Mouse (Mus musculus): ENCODE results near the gene Mrpl2.

Gene Mrpl2

DNA sequence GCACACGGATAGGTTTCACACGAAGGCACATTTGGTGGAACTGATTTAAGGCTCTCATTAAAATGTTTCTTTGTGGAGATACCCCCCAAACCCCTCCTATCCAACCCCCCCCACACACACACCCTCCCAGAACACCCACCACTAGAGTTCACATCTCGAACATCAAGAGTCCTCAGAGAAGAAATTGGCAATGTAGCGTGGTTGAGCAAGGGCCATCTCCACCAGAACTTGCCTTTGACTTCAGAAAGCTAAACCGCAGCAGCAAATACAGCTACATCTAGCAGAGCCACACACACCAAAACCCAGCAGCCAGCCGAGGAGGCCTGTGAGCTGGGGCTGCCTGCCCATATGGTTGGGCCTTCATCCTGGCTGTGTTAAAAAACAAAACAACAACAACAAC, 18.6 kb upstream of the Mrpl2 start:
- no peak for DNase-seq (ENCODE audit: low spot score in 2 of 2)

DNA sequence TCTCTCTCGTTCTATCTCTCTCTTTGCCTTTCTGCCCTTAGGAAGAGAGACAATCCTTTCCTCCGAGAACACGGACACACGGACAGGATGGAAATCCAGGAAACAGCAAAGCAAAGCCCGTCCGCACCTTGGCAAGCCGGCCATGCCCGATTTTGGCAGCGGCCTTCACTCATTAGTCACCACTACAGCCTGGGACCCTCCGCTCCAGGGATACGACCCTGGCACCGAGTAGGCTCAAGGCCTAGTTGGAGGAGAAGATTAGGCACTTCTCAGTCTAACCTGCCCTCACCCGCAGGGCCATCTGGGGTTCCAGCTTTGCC, 17.6 kb upstream of the Mrpl2 start:
- no peak for DNase-seq (ENCODE audit: low spot score in 2 of 2)

DNA sequence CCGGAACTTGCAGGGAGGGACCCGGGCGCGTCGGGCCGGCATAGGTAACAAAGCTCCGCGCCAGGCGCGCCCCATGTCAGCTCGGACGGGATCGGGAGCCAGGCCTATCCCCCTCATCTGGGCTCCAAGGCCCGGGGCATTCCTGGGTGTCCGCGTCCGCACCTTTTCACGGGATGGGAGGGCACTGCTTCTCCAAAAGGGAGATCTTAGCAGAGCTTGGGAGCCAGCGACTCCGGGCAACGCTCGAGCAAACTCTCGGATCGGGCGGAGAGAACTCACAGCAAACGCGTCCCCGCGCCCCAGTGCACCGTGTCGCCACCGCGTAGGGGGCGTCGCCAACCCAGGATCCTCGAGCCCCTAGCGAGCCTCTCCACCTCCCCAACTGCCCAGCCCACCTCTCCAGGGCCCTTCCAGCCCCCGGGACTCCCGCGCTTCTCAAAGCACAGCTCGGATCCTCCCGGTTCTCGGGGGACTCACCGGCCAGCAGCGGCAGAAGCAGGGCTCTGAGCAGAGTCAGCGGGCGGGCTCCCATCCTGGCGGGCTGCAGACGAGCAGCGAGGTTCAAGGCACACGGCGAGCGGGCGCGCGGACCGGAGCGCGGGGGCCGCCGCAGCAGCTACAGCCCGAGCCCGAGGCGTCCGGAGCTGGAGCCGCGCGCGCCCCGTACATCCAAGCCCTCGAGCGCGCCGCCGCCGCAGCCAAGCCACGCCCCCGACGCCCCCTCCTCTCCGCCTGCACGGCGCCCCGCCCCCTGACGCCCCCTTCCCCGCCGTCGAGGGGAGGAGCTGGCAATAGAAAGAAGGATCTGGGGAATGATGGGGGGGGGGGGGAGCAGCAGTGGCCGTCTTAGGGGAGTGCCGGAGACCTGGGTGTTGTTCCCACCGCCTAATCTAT, 17.0 kb upstream of the Mrpl2 start, which contains the start of gene Ptk7:
Gene Ptk7, minus strand, starts transcription at position 714 of the 894 bp plus-strand sequence.
- DNase-seq (ENCODE audit: low spot score in 2 of 2), result no peak

DNA sequence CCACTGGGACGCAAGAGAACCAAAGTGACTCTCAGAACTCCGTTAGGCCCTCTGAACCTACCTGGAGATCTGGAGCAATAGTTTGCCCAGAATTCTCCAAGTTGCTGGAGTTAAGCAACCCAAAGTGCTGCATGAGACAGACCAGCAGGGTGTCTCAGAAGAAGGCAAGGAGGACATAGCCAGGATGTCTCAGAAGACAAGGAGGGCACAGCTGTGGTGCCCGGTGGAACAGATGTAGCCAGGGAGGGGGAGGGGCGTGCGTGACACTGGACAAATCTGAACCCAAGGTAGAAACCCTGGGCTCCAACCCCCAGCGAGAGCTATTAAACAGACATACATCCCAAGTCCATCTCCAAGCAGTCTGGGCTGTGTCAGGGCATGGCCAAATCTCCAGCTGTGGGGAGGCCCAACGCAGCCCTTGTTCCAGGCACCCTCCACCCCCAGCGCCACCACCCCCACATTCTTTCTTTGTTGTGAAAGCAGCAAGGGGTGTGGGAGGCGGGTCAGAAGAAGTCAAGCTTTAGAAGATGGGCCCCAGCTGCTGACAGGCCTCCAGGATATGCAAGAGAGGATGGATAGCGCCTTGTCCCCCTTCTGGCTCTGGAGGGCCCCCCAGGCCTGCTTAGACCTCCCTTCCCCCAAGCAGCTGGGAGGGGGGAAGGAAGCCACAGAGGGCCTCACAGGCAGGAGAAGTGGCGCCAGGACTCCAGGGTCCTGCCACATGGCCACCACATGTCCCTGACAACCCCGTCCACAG, 16.2 kb upstream of the Mrpl2 start:
- DNase-seq (ENCODE audit: low spot score in 2 of 2), result no peak

DNA sequence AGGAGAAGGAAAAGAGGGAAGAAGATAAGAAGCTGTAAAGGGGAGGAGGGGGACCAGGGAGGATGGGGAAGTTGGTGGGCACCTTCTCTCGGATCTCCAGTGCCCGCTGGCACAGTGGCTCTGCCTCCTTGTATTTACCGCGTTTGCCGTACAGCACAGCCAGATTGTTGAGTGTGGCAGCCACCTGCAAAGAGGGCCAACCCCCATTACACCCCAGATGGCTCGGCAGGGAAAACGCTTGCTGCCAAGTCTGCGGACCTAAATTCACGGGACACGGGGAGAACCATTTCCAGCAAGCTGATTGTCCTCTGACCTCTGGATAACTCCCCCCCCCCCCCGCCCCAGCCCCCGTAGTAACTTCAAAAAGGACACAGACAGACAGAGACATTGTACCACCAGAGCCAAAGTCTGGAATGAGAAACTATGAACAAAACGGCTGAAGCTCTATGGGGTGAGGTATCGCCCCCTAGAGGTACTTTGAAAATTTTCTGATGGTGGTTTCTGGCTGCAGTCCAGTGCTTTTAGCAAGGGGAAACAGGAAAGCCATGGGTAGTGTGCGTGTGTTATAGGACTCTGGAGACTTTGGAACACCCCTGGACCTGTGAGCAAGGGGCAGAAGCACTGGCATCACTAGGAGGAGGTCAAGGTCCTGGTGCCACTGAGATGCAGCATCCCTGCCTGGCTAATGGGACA, 9.1 kb upstream of the Mrpl2 start:
- DNase-seq (ENCODE audit: low spot score in 2 of 2), result peak in 1 of 2 experiments; percentile 83

DNA sequence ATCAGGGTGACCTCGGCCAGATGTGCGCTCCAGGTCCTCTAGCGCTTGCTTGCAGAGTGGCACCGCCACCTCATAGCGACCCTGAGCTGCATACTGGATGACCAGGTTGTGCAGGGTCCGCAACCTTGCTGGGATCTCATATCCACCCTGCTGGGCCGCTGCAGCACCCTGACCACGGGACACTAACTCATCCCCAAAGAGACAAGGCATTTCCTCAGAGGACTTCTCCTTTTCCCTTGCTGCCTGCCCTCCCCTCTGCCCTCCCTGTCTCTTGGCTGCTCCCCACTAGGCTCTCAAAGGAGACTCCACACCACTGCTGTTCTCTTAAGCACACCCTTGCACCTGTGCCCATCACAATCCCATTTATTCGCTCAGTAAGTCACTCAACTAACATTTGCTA, 6.1 kb upstream of the Mrpl2 start:
- no peak for DNase-seq (ENCODE audit: low spot score in 2 of 2)

DNA sequence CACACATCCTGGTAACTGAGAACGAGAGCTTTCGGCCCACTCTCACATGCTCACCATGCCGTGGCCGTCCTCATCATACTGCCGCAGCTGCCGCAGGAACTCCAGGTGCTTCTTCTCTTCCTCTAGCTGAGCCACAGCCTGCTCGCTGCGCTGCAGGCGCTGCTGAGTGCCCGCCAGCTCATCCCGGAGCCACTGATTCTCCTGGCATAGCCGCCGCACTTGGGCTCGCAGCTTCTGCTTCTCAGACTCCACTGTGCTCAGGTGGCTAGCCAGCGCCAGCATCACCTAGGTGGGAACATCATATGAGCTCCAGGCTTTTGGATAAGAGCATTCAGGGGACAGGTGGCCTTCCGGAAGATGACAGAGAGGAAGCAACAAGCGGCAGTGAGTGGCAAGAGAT, 4.0 kb upstream of the Mrpl2 start:
- no peak for DNase-seq (ENCODE audit: low spot score in 2 of 2)

DNA sequence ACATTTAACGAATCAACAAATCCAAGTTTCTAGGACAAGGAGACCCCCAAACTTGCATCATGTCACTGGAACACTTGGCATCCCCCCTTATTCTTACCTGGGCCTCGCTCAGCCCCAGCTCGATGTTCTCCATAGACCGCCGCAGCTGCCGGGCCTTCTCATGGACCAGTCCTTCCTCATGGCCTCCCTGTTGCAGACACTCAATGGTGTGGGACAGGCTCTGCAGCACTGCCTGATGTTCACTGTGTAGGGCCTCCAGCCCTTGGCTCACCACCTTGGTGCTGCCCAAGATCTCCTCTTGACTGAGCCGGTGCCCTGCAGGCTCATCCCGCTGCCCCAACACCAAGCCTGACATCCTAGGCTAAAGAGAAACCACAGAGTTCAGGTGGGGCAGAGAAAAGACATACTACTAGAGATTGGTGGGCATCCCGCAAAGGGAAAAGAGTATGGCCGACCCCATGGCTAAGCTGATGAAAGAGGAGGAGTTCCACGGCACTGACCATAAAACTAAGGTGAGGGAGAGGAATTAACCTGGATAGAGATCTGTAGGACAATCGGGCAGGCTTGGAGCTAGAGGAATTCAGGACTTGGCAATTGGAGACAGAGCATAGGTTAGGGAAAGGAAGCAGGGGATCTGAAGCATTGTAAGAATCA, 1.8 kb upstream of the Mrpl2 start:
- no peak for DNase-seq (ENCODE audit: low spot score in 2 of 2)

DNA sequence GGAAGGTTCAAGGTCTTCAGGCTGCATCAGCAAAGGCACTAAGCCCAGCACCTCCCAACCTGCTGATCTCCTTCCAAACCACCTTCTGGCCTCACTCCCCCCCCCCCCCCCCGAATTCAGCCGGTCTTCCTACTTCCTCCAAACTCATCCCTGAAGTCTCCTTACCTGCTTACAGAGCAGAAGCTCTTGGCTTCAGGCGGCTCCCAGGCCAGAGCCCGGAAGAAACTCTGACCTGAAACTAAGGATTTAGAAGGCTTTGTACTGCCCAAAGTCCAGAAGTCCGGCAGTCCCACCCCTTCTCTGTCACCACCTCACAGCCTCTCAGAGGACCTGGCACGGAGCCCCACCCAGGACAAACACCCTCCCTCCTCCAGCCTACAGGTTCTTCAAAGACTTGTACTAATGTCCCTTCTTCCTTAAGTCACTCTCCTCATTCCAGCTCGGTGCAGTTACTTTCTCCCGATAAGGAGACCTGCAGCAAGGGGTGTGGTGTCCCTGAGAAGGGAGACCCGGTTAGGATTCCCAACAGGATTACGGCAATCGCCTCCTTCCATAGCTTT, 1.0 kb upstream of the Mrpl2 start:
- DNase-seq (ENCODE audit: low spot score in 2 of 2), result no peak

DNA sequence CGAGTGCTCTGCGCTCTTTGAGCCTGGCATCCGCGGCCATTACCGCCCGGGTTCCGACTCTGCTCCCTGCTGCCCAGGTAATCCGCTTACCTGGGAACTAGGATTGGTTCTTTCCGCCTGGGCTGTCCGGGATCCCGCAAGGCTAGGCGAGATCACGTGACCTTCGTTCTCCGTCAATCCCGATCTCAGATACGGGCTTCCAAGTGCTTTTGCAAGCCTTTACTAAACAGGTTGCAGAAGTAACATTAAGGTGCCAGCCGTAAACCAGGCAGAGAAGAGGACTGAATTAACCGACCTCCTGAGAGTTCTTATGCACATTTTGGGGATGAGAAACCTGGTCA, 263 bp downstream of the Mrpl2 start:
- DNase-seq (ENCODE audit: low spot score in 2 of 2), result no peak

DNA sequence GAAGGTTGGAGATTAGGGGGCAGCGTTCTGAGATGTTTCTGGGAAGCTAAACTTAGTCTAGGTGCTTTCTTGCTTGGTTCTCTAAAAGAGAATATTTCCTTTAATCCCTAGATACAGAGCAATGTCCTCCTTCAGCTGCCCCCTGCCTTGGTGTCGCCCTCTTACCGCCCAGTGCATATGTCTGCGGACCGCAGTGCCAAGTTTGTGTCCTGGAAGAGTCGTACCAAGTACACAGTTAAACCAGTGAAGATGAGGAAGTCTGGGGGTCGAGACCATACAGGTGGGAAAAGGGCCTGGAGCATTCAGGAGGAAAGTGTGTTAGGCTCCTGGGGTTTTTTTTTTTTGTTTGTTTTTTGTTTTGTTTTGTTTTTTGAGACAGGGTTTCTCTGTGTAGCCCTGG, 1.2 kb downstream of the Mrpl2 start:
- DNase-seq (ENCODE audit: low spot score in 2 of 2), result no peak

DNA sequence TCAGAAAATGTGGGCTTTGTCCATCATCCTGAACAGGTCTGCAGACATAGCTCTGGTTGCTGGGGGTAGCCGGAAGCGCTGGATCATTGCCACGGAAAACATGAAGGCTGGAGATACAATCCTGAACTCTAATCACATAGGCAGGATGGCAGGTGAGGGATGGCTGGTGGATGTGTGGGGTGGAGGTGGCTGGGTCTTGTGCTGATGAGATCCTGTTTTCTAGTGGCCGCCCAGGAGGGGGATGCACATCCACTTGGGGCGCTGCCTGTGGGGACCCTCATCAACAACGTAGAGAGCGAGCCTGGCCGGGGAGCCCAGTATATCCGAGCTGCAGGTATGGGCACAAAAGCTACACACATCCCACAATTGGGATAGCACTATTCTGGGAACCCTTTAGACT, 2.4 kb downstream of the Mrpl2 start:
- DNase-seq (ENCODE audit: low spot score in 2 of 2), result no peak

DNA sequence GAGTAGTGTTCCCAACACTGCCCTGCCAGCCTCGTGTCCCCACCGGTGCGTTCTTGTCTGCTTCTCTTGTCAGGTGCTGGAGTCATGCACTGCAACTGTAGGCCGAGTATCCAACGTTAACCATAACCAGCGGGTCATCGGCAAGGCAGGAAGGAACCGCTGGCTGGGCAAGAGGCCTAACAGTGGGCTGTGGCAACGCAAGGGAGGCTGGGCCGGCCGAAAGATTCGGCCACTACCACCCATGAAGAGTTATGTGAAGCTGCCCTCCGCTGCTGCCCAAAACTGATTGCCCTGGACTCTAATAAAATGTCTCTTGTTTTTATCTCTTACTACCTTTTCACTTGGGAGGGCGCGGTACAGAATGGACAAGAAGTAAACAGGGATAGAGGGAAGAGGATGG, 3.8 kb downstream of the Mrpl2 start:
- DNase-seq (ENCODE audit: low spot score in 2 of 2), result no peak

DNA sequence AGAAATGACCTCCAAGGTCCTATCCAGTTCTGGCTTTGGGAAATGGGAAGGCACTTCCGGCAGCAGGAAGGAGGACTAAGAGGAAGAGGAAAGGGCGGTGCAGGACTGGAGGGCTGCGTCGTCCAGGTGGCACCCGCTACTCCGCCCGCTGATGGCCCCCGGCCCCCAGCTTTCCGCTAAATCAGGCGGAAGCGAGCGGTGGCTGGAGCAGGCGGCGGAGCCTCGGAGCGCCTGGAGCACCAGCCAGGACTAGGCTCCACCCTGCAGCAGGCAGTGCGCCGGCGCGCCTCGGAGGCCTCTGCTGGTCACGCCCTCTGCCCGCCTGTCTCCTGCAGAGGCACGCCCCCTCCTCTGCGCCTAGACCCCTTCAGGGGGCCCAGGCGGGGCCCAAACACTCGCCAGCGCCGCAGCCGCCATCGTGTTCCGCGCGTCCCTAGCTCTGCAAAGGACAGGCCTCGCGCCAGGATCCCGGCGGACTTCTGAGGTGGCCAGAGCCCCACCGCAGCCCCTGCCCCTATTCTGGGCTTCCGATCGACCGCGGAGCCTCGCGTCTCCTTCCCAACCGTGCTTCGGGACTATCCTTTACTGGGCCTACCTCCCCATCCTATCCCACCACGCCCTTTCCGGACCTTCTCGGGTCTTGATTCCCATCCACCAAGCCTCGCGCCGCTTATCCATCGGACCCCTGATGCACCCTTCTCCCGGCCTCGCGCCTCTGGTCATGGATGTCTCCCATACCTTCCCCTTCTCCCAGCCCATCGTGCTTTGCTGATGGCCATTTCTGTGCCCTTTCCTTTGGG, 4.4 kb downstream of the Mrpl2 start, which contains the start of gene Cul7:
Gene Cul7, plus strand, starts transcription at position 106 of the 800 bp plus-strand sequence.
- DNase-seq (ENCODE audit: low spot score in 2 of 2), result peak; percentile 79 to 87

DNA sequence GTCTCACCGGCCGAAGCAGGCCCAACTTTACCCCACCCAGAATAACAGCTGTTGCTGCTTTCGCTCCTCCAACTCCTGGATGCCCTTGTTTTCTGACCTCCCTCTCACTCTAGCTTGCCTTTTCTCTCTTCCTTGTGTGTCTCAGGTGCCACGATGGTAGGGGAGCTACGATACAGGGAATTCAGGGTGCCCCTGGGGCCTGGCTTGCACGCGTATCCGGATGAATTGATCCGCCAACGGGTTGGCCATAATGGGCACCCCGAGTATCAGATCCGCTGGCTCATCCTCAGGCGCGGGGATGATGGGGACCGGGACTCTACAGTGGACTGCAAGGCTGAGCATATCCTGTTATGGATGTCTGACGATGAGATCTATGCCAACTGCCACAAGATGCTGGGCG, 5.3 kb downstream of the Mrpl2 start:
- no peak for DNase-seq (ENCODE audit: low spot score in 2 of 2)

DNA sequence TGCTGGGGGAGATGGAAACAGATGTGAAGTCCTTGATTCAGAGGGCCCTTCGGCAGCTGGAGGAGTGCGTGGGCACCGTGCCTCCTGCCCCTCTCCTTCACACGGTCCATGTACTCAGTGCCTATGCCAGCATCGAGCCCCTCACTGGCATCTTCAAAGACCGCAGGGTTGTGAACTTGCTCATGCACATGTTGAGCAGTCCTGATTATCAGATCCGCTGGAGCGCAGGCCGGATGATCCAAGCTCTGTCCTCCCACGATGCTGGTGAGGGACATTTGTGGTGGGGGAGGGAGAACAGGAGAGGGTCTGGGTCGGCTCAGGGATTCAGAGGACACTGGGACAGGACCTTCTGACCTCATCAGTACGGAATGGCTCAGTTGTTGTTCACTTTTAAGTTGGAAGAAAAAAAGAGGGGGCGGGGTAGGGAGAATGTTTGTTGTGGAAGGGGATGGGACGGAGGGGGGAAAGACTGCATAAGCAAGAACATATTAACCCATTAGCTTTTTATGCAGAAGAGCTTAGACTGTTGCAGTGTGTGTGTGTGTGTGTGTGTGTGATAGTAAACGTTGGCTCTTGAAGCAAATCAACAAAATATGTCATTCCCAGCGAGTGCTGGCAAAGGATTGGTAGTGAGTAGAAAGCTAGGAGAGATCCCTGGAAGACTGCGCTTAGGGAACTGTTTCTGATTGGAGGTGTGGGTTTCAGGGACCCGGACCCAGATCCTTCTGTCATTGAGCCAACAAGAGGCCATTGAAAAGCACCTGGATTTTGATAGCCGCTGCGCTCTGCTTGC, 5.9 kb downstream of the Mrpl2 start:
- DNase-seq (ENCODE audit: low spot score in 2 of 2), result no peak

DNA sequence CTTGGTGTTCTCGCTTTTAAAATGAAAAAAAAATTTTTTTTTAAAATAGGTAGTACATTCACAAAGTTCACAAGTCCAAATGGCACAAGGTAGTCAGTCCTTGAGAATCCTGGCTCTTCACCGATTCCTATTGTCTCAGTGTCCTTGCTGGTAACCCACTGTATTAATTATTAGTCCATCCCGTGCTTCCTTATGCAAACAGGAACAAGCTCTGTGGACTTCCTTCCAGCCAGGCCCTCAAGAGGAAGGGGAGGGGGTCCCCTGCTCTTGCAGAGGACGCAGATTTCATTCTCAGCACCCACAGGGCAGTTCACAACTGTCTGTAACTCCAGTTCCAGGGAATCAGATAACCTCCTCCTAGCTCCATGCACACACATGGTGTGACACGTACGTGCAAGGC, 10.0 kb downstream of the Mrpl2 start:
- no peak for DNase-seq (ENCODE audit: low spot score in 2 of 2)

DNA sequence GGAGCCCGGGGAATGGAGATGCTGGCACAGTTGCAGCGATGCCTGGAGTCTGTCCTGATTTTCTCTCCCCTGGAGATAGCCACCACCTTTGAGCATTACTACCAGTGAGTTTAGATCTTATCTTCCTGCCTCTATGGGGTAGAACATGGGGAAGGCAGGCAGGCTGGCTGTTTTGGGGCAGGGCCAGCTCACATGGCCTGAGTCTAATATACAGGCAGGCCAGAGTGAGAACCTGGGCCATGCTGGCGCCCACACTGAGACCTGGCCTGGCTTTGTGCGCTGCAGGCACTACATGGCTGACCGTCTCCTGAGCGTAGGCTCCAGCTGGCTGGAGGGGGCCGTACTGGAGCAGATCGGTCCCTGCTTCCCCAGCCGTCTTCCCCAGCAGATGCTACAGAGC, 15.3 kb downstream of the Mrpl2 start:
- DNase-seq (ENCODE audit: low spot score in 2 of 2), result no peak

DNA sequence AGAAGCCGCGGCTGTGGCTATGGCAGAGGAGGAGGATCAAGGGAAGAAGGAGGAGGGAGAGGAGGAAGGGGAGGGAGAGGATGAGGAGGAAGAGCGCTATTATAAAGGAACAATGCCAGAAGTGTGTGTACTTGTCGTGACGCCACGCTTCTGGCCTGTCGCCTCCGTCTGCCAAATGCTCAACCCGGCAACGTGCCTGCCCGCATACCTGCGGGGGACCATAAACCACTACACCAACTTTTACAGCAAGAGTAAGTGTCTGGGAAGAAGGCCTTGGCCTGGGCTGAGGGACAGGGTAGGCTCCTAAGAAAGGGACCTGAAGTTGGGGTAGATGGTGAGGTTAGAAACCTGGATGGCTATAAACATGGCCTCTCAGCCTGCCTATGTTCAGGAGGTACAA, 16.0 kb downstream of the Mrpl2 start:
- DNase-seq (ENCODE audit: low spot score in 2 of 2), result no peak

DNA sequence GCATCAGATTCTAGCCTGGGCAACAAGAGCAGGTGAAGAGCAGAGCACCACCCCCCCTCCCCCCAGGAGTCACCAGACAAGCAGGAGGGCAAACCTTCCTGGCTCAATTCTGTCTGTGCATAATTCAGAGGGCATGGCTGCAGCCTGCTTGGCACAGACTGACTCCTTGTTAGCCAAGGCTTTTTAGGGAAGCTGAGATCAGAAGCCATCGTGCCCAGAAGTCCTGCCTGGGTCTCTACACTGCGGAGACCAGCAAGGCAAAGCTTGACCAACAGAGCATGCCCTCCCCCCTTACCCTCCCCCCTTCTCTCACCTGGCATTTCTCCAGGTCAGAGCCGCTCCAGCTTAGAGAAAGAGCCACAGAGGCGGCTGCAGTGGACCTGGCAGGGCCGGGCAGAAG, 16.7 kb downstream of the Mrpl2 start:
- no peak for DNase-seq (ENCODE audit: low spot score in 2 of 2)
